Mouse (Mus musculus) subcutaneous adipose tissue, adult 2 months (tissue): ENCODE measurements around the gene Spns3. TPM values are rescaled to one million over a fixed set of nuclear protein-coding genes. Genes with fewer than 3 reads are reported as not detected.

Experiments
- polyA plus RNA-seq: library from polyadenylated mRNA; depleted of rRNA; stranded (reverse); fragments of >200 nt; gene quantifications from 2 replicates; pipeline ENCODE4 v1.2.3, GENCODE M21; 2012; ENCODE audit warnings: low replicate concordance; rRNA removed

Gene Spns3
- polyA plus RNA-seq, result 0.72 and 2.2 TPM in 2 replicates

GRCm38 (mm10) chr11:72550134-72550988 lies at the start of gene Spns3:
TSS of gene Spns3 (minus strand) at chr11:72550506.

DNA sequence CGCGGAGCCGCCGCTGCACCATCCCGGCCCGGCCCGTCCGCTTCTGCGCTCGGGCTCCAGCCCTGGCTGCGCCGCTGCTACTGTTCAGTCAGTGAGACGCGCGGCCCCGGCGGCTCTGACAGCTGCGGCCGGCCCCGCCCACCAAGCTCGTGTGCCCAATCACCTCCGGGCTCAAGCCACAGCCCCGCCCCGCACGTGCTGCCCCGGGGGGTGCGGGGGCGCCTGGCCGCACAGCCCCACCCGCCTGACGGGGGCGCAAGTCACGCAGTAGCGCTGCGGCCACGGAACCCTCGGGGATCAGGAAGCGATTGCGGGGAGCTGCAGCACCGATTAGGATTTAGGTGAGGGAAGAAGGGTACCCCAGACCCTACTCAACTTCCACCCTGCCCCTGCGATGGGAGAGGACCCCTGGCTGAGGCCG lies 60.4 kb downstream of the Spns3 start, which contains the start of gene Spns2:
Spns2 (minus strand) TSS at position 24 of the 421 bp plus-strand sequence.

Other genes with a start within 250 kb of the Spns3 start
- gene Xaf1, start 248.9 kb downstream of the Spns3 start, polyA plus RNA-seq, result 48.9 and 60.3 TPM in 2 replicates
- 0.19 TPM in 1 of 2 replicates, not detected in the other for gene Fbxo39, start 236.1 kb downstream of the Spns3 start, polyA plus RNA-seq
- gene Tekt1, start 188.1 kb downstream of the Spns3 start, polyA plus RNA-seq, result 0.33 and 2.2 TPM in 2 replicates
- gene Smtnl2, start 138.8 kb downstream of the Spns3 start, polyA plus RNA-seq, result 7.2 and 9.0 TPM in 2 replicates
- 2.2 and 2.5 TPM in 2 replicates for gene Ggt6, start 115.0 kb downstream of the Spns3 start, polyA plus RNA-seq
- 34.2 and 87.7 TPM in 2 replicates for gene Mybbp1a, start 109.2 kb downstream of the Spns3 start, polyA plus RNA-seq
- 33.5 and 43.9 TPM in 2 replicates for gene Spns2, start 60.6 kb downstream of the Spns3 start, polyA plus RNA-seq
- 7.4 and 11.8 TPM in 2 replicates for gene Ube2g1, start 56.8 kb upstream of the Spns3 start, polyA plus RNA-seq
- gene Ankfy1, start 139.5 kb upstream of the Spns3 start, polyA plus RNA-seq, result 26.2 and 46.1 TPM in 2 replicates
- gene Cyb5d2, start 245.6 kb upstream of the Spns3 start, polyA plus RNA-seq, result 8.6 and 11.8 TPM in 2 replicates
- 23.5 and 27.6 TPM in 2 replicates for gene Zzef1, start 245.7 kb upstream of the Spns3 start, polyA plus RNA-seq